Mouse (Mus musculus): ENCODE results near the gene Spg20. TPM values are rescaled to one million over a fixed set of nuclear protein-coding genes. Genes with fewer than 3 reads are reported as not detected.
A peak's percentile ranks its signal among the peaks of the same experiment; 100 is the strongest.

Gene Spg20
- total RNA-seq, 1 experiment from 2014 or later = 11.2 TPM

GRCm38 (mm10) chr3:55137039-55137438 is 25.1 kb downstream of the Spg20 start, which contains the start of gene Ccdc169:
Gene Ccdc169 (plus strand): TSS chr3:55137339.
- ATAC-seq (replicated peaks; ENCODE audit: insufficient number of reproducible peaks, low FRiP score, low TSS enrichment, poor library complexity, severe bottlenecking) = no peak

GRCm38 (mm10) chr3:55139837-55140236 is 27.9 kb downstream of the Spg20 start:
- no peak for ATAC-seq (replicated peaks; ENCODE audit: insufficient number of reproducible peaks, low FRiP score, low TSS enrichment, poor library complexity, severe bottlenecking)

- no peak for ATAC-seq (replicated peaks; ENCODE audit: insufficient number of reproducible peaks, low FRiP score, low TSS enrichment, poor library complexity, severe bottlenecking)
Measured at GRCm38 (mm10) chr3:55141401-55141800, 29.5 kb downstream of the Spg20 start.

- no peak for ATAC-seq (replicated peaks; ENCODE audit: insufficient number of reproducible peaks, low FRiP score, low TSS enrichment, poor library complexity, severe bottlenecking)
Measured at GRCm38 (mm10) chr3:55144916-55145315, 33.0 kb downstream of the Spg20 start.

DNA sequence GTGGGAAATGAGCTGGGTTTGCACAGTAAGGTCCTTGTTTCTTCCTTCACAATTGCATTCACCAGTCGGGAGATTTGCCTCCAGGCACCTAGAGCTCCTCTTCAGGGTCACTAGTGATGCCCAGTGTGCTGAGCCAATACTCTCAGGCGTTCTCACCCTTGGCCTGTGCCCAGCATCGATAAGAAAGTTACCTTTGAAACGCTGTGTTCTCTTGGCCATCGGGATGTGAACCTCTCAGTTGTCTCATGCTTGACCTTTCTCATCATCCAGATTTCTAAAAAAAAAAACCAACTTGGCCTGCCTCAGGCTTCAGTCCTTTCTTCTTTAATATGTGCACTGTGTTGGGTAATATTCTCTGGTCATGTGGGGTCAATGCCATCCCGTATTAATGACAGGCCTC is 34.5 kb downstream of the Spg20 start:
- ATAC-seq (replicated peaks; ENCODE audit: insufficient number of reproducible peaks, low FRiP score, low TSS enrichment, poor library complexity, severe bottlenecking) = no peak

GRCm38 (mm10) chr3:55147156-55147555 is 35.2 kb downstream of the Spg20 start:
- no peak for ATAC-seq (replicated peaks; ENCODE audit: insufficient number of reproducible peaks, low FRiP score, low TSS enrichment, poor library complexity, severe bottlenecking)

- no peak for ATAC-seq (replicated peaks; ENCODE audit: insufficient number of reproducible peaks, low FRiP score, low TSS enrichment, poor library complexity, severe bottlenecking)
Measured at GRCm38 (mm10) chr3:55148091-55148490, 36.2 kb downstream of the Spg20 start.

GRCm38 (mm10) chr3:55151656-55152433 is 39.9 kb downstream of the Spg20 start:
- no peak for ATAC-seq (replicated peaks; ENCODE audit: insufficient number of reproducible peaks, low FRiP score, low TSS enrichment, poor library complexity, severe bottlenecking)

GRCm38 (mm10) chr3:55152673-55153334 is 40.9 kb downstream of the Spg20 start:
- no peak for ATAC-seq (replicated peaks; ENCODE audit: insufficient number of reproducible peaks, low FRiP score, low TSS enrichment, poor library complexity, severe bottlenecking)

DNA sequence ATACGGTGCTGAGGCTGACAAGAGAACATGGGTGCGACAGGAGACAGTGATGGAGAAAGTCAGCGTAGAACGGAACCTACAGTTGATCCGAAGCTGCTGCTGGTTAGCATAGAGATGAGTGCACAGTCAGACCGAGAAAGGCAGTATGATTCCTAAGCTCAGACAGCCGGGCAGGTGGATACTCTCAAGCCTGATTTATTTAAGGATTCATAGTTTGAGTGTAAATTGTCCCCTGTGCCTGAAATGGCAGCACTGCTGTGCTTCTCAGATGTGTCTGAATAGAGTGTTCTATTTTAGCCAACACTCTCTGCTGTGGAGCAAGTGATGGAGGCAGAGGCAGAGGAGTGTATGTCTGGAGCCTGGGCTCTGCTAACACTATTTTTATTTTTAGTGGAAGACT is 42.3 kb downstream of the Spg20 start:
- ATAC-seq (replicated peaks; ENCODE audit: insufficient number of reproducible peaks, low FRiP score, low TSS enrichment, poor library complexity, severe bottlenecking) = no peak

- 0 out of 2 replicates have a peak, but pooled peaks have one; percentile 21 for ATAC-seq (replicated peaks; ENCODE audit: insufficient number of reproducible peaks, low FRiP score, low TSS enrichment, poor library complexity, severe bottlenecking)
Measured at GRCm38 (mm10) chr3:55157413-55157812, 45.5 kb downstream of the Spg20 start.

GRCm38 (mm10) chr3:55161144-55161543 is 49.2 kb downstream of the Spg20 start:
- no peak for ATAC-seq (replicated peaks; ENCODE audit: insufficient number of reproducible peaks, low FRiP score, low TSS enrichment, poor library complexity, severe bottlenecking)

DNA sequence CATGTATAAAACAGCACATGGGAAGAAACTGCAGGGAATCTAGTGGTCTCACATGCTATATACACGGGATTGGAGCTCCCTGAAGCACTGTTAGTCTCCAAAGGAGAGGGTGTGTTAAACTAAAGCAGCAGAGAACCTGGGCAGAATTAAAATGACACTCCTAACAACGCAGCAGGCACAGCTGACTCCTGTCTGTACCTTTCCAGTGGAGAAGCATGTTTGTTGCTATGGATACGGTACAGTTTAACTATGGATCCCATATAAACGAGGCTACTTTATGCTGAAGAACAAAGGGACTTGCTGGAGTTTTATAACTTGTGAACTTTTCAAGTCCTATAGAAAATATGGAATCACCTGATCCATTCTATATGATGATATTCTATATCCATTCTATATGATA is 51.6 kb downstream of the Spg20 start:
- no peak for ATAC-seq (replicated peaks; ENCODE audit: insufficient number of reproducible peaks, low FRiP score, low TSS enrichment, poor library complexity, severe bottlenecking)

- no peak for ATAC-seq (replicated peaks; ENCODE audit: insufficient number of reproducible peaks, low FRiP score, low TSS enrichment, poor library complexity, severe bottlenecking)
Measured at GRCm38 (mm10) chr3:55172478-55172877, 60.6 kb downstream of the Spg20 start.

- ATAC-seq (replicated peaks; ENCODE audit: insufficient number of reproducible peaks, low FRiP score, low TSS enrichment, poor library complexity, severe bottlenecking) = no peak
Measured at GRCm38 (mm10) chr3:55177271-55177670, 65.4 kb downstream of the Spg20 start.

DNA sequence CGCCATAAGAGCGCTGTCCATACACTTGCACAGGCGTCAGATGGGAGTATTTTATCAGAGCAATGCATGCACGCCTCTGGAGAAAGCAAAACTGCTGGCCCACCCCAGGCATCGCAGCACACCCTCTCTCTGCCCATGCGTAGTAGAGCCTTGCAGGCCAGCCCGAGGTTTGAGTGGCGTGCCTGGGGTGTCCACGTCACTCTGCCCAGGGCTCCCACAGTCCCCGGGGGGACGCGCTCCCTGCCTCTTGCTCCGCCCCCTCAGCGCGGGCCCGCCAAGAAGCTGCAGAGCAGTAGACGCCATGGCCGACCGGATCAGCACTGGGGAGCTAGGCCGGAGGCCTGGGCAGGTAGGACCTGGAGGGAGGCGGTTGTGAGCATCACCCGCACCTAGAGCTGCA is 69.9 kb downstream of the Spg20 start, which contains the start of gene Sohlh2:
Gene Sohlh2, plus strand, starts transcription at position 263 of the 400 bp plus-strand sequence.
- ATAC-seq (replicated peaks; ENCODE audit: insufficient number of reproducible peaks, low FRiP score, low TSS enrichment, poor library complexity, severe bottlenecking) = no peak
